Mouse (Mus musculus) embryo, embryonic 9.5 days (tissue): Measurements from ENCODE around the gene Sh3pxd2a.

Source experiments
- DNase-seq: peaks from one replicate; pipeline ENCODE4 v3.0.0-alpha.2; 2017; ENCODE audit errors: extremely low spot score

Sh3pxd2a gene

GRCm38 (mm10) chr19:47338396-47339164 lies 125.6 kb downstream of the Sh3pxd2a start:
- DNase-seq: no peak

GRCm38 (mm10) chr19:47337743-47338142 lies 126.5 kb downstream of the Sh3pxd2a start:
- DNase-seq: peak; percentile 90

GRCm38 (mm10) chr19:47337191-47337590 lies 127.0 kb downstream of the Sh3pxd2a start:
- DNase-seq: no peak

DNA sequence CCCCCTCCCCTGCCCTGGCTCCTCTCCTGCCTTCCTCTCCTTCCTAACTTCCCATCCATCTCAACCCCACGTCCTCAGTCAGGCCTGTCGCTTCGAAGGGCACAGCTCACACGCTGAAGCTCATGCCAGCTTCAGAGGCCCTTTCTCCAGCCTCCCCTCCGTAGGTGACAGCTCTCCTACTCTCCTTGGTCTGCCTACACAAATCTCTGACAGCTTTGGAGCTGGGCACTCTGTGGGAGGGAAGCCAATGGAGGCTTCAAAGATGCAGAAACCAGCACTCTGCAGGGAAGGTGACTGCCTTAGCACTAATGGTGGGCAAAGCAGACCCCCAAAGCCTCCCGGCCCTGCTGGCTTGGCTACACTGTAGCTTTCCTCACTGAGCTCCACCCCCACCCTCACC lies 128.9 kb downstream of the Sh3pxd2a start:
- no peak for DNase-seq

GRCm38 (mm10) chr19:47334713-47335112 lies 129.5 kb downstream of the Sh3pxd2a start:
- no peak for DNase-seq

DNA sequence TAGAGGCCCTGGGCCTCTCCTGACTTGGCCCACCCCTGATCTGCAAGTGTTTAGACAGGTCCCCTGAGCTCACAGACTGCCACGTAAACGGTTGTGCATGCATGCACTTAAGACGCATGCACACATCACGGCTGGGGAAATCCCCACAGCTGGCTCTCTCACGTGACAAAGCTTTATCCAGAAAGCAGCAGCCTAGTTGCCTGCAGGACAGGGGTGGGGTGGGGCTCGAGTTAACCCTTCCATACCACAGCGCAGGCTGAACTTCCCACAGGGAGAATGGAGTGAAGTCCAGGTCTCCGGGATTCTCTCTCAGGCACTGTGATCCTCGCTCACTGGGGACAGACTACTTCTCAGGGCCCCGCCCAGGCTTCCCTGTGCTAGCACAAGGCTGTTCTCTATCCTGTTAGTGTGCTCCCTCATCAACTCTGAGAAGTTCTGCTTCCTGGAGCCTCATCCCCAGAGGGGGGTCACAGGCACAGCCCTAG lies 133.4 kb downstream of the Sh3pxd2a start:
- peak; percentile 64 for DNase-seq

DNA sequence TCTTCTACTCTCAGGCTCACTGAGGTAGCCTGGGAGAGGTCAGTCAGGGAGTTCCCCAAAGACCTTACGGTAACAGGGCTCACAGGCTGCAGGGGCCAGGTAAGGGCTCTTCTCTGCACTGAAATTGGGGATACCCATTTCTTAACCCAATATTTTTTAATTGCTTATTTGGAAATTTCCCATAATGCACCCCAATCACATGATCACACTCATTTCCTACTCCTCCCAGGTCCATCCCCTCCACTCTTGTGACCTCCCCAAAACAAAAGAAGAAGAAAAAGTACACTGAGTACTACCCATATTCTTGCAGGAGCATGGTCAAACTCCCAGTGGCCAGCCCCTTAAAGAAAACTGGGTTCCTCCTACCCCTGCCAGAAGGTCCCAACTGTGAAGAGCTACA lies 135.1 kb downstream of the Sh3pxd2a start:
- DNase-seq: no peak

DNA sequence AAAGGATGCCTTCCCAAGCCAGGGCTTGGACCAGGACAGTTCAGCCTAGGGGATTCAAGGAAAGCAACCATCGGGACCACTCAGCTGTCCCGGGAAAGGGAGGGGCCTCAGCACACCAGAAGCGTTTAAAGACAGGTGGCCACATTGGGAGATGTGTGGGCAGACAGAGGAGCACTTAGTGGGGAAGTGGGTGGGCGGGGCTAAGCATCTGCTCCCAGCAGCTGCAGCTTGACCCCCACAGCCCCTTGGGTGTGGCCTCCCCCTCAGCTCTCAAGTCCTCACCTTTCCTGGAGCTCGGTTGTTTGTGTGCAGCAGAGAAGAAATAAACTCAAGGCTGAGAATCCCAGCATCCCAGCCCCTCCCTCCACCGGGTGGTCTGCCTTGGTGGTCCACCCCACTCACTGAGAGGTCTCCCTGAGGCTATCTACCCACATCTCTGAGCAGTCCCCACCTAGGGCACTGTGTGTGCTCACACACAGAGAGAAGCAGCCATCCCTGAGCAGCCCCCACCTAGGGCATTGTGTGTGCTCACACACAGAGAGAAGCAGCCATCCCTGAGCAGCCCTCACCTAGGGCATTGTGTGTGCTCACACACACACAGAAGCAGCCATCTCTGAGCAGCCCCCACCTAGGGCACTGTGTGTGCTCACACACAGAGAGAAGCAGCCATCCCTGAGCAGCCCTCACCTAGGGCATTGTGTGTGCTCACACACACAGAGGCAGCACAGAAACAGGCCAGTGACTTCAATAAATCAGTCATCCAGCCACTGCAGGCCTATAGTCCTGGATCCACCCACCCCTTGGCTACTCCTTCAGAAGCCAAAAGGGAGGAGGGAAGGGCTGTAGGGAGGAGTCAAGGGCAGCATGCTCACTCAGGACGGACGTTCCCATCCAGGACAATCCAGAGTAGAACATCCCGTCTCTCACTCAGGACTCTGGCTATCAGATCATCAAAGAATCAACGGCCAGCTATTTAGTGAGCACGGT lies 136.0 kb downstream of the Sh3pxd2a start:
- DNase-seq: no peak

DNA sequence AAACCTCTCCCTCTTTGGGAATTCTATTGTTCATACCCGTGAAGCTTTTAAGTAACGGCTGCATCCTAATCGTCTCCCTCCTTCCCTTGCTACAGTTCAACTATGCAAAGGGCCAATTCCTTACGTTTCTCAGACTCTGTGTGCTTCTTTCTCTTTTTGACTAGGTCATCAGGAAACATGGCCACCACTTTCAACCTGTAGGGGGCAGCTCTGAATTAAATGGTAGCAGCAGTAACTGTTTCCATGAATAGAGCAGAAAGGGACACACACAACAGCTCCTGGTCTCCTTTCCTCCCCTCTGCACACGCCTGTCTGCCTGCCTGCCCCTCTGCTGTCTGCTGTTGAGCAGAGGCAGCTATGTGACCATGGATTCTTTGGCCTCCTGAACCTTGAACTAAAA lies 138.3 kb downstream of the Sh3pxd2a start:
- no peak for DNase-seq

- DNase-seq: no peak
These were observed 140.9 kb downstream of the Sh3pxd2a start for GRCm38 (mm10) chr19:47323096-47323849.

DNA sequence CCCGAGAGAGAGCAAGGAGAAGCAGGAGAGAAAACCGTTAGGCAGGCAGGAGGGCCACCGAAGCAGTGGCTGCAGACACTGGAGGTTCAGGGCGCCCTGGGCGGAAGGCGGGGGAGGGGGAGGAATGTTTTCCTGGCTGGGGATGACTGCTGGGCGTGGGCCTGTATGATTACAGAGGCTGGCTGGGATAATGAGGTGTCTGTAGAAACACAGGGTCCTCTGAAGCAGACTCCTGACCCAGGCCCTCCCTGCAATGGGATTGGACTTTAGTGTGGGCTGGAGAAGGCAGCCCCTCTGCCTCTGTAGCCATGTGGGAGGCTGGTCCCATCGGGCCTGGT lies 143.9 kb downstream of the Sh3pxd2a start:
- no peak for DNase-seq

DNA sequence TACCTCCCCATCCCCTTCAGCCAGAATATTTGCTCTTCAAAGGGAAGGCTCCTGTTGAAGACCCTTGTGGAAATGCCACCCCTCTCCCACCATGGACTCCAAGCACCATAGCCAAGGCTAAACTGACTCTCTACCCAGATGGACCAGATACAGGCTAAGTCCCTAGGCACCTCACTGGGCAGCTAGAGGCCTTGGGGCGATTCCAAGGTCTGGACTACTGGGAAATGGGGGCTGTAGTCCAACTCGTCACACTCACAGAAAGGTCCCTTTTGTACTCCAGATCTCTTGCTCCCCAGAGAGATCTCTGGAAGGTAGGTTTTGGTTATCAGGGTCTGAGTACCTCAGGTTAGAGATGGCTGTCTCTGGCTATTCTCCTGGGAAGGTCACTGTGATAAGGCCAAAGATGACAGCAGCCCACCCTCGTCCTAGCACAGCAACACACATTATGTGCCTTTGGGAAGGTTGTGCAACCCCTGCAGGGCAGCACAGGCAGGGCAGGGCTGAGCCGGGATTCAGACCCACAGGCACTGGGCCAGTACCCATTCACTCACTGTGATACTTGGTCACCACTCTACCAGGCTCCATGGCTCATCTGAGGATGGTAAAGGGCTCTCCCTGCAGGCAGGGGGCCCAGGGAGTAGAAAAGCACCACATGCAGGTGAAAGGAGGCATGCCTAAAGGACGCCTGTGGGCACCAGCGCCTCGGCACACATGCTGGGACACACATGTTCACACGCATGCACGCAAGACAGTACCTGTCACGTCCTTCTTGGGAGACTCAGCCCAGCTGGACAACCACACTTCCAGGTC lies 144.5 kb downstream of the Sh3pxd2a start:
- DNase-seq: no peak

DNA sequence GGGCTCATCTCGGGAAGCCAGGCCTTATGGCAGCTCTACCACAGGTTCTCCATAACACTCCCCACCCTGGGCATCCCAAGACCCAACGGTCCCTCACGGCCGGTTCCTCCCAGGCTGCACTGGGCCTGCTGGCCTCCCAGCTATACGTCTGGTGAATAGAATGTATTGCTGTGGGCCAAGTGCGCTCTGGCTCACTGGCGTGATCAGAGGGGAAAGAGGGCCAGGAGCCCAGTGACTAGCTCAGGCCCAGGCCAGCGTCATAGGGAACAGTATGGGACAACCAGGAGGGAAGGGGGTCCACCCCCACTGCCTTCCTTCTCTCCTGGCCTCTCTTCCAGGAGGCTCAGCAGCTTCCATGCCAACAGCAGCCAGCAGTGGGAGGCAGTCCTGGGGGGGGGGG lies 145.1 kb downstream of the Sh3pxd2a start:
- DNase-seq: no peak

DNA sequence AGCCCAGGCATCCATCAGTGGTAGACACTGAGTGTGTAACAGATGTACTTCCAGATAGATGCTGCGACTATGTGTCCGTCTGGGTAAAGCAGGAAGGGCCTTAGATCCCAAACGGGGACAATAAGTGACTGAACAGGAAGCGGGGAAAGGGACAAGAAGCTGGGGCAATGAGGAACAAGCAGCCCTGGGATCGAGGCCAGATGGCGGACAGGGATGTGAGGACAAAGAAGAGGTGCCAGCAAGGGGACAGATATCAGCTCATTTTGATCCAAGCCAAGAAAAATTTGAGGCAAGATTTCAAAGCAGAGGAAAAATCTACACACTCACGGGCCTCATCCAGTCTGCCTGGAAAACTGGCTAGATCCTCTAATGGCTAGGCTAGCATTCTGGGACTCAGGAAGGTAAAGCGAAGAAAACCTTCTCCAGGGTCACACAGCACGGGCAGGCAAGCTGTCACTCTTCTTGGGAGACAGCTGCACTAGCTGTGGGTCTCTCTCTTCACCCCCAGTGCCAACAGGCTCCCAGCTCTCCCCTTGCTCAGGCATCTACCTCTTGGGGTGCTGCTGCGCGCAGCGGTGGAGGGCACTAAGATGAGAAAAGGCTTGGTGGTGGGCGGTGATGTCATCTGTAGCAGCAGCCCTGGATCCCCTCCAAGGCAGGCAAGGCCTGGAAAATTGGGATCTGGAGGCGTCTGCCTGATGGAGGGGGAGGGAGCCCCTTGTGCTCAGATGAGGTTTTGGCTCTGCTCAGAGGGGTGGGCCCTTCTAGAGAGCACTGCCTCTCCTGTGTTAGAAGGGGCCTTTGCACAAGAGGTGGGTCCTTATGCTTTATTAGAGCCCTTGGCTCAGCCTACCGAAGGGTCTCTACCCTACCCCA lies 146.9 kb downstream of the Sh3pxd2a start:
- DNase-seq: no peak

- DNase-seq: no peak
These were observed 147.7 kb downstream of the Sh3pxd2a start for GRCm38 (mm10) chr19:47316288-47317062.

- no peak for DNase-seq
These were observed 148.3 kb downstream of the Sh3pxd2a start for GRCm38 (mm10) chr19:47315917-47316265.

DNA sequence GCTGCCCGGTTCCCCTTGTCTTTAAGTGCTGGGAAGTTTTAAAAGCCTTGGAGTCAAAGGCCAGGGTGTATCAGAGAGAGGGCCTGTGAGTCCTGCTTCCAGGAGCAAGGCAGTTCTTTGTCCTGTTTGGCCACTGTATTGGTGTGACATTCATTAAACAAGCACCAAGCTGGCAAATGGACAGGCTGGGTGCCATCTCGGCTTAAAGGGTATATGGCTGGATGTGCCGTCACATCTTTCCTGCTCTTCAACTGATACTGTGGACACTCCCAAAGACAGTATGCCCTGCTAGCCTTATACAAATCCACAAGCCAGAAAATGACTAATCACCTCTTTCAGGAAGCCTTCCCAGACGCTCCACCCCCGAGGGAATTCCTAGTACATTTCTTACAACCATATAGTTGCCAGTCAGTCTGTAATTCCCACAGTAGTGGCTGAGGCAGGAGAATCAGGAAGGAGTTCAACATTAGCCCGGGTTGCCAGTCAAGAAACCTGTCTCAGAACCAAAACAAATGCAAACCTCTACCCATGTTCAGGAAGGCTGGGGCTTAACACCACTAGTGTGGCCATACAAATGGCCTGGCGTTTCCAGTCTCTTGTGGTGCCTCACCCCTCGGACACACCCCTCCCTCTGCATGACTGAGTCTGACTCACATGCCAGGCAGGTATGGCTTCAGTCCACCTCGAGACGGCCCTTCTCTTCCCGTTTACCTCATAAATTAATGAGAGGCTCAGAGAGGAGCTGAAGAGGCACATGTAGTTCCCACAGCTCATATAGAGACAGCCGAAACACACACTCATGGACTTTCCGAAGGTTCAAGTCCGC lies 148.9 kb downstream of the Sh3pxd2a start:
- DNase-seq: no peak
